Mouse (Mus musculus): ENCODE data around the gene Wfdc2. TPM values are rescaled to one million over a fixed set of nuclear protein-coding genes. Genes with fewer than 3 reads are reported as not detected.

The Wfdc2 gene
- polyA plus RNA-seq, 1 experiment: 0.33 TPM

DNA sequence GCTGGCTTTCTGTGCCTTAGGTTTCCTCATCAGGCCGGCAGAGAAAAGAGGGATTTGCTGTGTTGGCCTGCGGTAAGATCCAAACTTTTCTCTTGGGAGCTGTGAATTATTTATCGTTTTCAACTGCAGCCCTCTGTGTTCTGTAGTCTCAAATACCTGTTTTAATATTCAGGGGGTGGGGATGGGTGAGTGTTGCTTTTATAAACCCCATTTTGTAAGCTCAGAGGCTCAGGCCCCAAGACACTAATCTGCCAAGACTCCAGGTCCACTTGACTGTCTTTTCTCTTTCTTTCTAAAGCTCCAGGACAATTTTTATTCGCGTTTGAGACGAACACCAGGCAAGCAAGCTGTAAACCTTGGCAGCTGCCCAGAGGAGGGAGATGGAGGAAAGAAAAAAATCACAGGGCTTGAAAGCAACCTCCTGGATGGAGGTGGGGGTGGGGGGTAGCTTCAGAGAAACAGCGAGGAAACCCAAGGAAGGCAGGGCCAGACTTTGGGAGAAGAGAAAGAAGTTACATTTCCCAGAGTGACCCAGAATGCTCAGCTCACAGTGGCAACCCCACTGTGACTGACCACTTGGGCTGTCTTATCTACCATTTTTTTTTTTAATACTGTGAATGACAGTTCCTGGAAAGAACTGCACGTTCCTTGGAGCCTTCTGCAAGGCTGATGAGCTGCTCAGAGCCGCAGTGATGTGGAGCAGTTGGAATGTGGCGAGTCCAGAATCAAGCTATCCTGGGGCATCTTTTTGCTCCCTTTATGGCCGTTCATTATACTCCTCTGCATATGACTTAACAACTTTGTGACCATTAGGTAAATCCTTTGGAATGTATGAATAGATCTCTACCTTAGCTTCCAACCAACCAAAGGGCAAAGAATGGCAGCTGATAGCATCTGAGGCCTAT, 43.7 kb upstream of the Wfdc2 start:
- H3K4me3 ChIP-seq (ENCODE audit: extremely low read depth, insufficient read depth, insufficient read length): no peak overlapping the region
- H3K27me3 ChIP-seq (ENCODE audit: control insufficient read depth, insufficient read depth, low read length): no peaks in the 10 kb centered on the region
- 79% methylated on average over 11 of the region's 11 CpGs for WGBS

DNA sequence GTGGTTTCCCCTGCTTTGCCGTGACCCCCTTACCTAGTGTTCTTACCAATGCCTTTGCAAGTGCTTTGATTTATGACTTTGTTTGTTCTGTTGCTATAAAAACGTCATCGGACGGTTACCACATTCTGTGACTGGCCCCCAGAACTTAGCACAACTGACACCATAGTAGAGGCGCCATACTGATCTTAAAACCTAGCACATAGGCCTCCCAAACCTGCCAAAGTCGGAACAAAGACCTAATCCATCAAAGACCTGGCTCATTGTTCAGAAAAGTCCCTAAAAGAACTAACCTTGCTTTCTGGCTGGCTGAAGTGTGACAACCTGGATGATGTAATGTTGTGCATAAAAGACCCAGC, 43.1 kb upstream of the Wfdc2 start:
- Histone ChIP-seq H3K27me3 (ENCODE audit: control insufficient read depth, insufficient read depth, low read length) (no peaks in the 10 kb centered on the region), H3K27ac (ENCODE audit: insufficient read depth, low read length) (no peak overlapping the region), H3K36me3 (ENCODE audit: control insufficient read depth, insufficient read depth, low read length) (no peaks in the 10 kb centered on the region), H3K4me1 (ENCODE audit: control insufficient read depth, insufficient read depth, insufficient read length) (peaks cover 11% of the 10 kb centered on the region; the same call in 1 of the 2 replicates), H3K4me3 (ENCODE audit: extremely low read depth, insufficient read depth, insufficient read length) (no peak overlapping the region)
- 70% methylated on average over 6 of the region's 6 CpGs for WGBS
- TF ChIP-seq CTCF (IDR thresholded peaks at IDR 0.05; ENCODE audit: extremely low read depth, insufficient read depth, insufficient read length, insufficient replicate concordance): no peak
- no peak for TF ChIP-seq POLR2A (IDR thresholded peaks at IDR 0.05; ENCODE audit: low read depth, low read length)
- DNase-seq (ENCODE audit: low read depth in 1 of 2, low spot score in 2 of 2): no peak

More for the DNA sequence above, 43.7 kb upstream of the Wfdc2 start:
- no peak for DNase-seq (ENCODE audit: low read depth in 1 of 2, low spot score in 2 of 2)
- Histone ChIP-seq H3K27ac (ENCODE audit: insufficient read depth, low read length) (no peak overlapping the region), H3K36me3 (ENCODE audit: control insufficient read depth, insufficient read depth, low read length) (no peaks in the 10 kb centered on the region), H3K4me1 (ENCODE audit: control insufficient read depth, insufficient read depth, insufficient read length) (peaks cover 11% of the 10 kb centered on the region; the same call in 1 of the 2 replicates)
- TF ChIP-seq CTCF (IDR thresholded peaks at IDR 0.05; ENCODE audit: extremely low read depth, insufficient read depth, insufficient read length, insufficient replicate concordance): no peak
- no peak for TF ChIP-seq POLR2A (IDR thresholded peaks at IDR 0.05; ENCODE audit: low read depth, low read length)

- TF ChIP-seq CTCF (IDR thresholded peaks at IDR 0.05; ENCODE audit: extremely low read depth, insufficient read depth, insufficient read length, insufficient replicate concordance): peak; percentile 57; the same call in 1 of the 2 replicates
- TF ChIP-seq POLR2A (IDR thresholded peaks at IDR 0.05; ENCODE audit: low read depth, low read length): no peak
- H3K36me3 ChIP-seq (ENCODE audit: control insufficient read depth, insufficient read depth, low read length): no peaks in the 10 kb centered on the region
- DNase-seq (ENCODE audit: low read depth in 1 of 2, low spot score in 2 of 2): peak; percentile 47 to 63
- H3K27ac ChIP-seq (ENCODE audit: insufficient read depth, low read length): no peak overlapping the region
- 7% methylated on average over 3 of the region's 3 CpGs for WGBS
- H3K4me3 ChIP-seq (ENCODE audit: extremely low read depth, insufficient read depth, insufficient read length): no peak overlapping the region
- H3K4me1 ChIP-seq (ENCODE audit: control insufficient read depth, insufficient read depth, insufficient read length): peaks cover 11% of the 10 kb centered on the region; the same call in 1 of the 2 replicates
- H3K27me3 ChIP-seq (ENCODE audit: control insufficient read depth, insufficient read depth, low read length): no peaks in the 10 kb centered on the region
Observed at GRCm38 (mm10) chr2:164520782-164521181, 41.4 kb upstream of the Wfdc2 start.

- H3K4me3 ChIP-seq (ENCODE audit: extremely low read depth, insufficient read depth, insufficient read length): no peak overlapping the region
- DNase-seq (ENCODE audit: low read depth in 1 of 2, low spot score in 2 of 2): peak; percentile 71 to 91
- H3K36me3 ChIP-seq (ENCODE audit: control insufficient read depth, insufficient read depth, low read length): no peaks in the 10 kb centered on the region
- H3K27ac ChIP-seq (ENCODE audit: insufficient read depth, low read length): peak overlapping the region; percentile 82
- TF ChIP-seq CTCF (IDR thresholded peaks at IDR 0.05; ENCODE audit: extremely low read depth, insufficient read depth, insufficient read length, insufficient replicate concordance): no peak
- TF ChIP-seq POLR2A (IDR thresholded peaks at IDR 0.05; ENCODE audit: low read depth, low read length): no peak
- H3K4me1 ChIP-seq (ENCODE audit: control insufficient read depth, insufficient read depth, insufficient read length): peaks cover 11% of the 10 kb centered on the region; the same call in 1 of the 2 replicates
- no peaks in the 10 kb centered on the region for H3K27me3 ChIP-seq (ENCODE audit: control insufficient read depth, insufficient read depth, low read length)
- 5% methylated on average over 11 of the region's 11 CpGs for WGBS
Observed at GRCm38 (mm10) chr2:164521841-164522240, 40.4 kb upstream of the Wfdc2 start.

DNA sequence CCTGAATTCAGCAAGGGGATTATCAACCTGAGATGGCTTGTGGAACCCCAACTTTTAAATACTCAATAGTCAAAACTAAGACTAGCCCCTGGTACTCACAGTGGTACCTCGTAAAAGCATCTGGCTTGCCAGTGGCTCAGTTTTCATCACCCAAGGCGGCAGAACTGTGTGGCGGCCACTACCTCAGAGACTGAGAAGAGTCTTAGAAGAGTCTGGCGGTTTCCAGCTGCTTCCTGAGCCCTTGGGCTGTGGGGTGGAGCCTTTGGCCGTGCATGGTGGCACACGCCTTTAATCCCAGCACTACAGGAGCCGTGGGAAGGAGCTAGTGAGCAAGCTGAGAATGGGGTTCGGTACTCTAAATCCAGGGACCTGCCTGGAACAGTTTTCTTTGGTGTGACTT, 39.9 kb upstream of the Wfdc2 start:
- peaks cover 11% of the 10 kb centered on the region; the same call in 1 of the 2 replicates for H3K4me1 ChIP-seq (ENCODE audit: control insufficient read depth, insufficient read depth, insufficient read length)
- 8% methylated on average over 8 of the region's 8 CpGs for WGBS
- no peaks in the 10 kb centered on the region for H3K36me3 ChIP-seq (ENCODE audit: control insufficient read depth, insufficient read depth, low read length)
- TF ChIP-seq CTCF (IDR thresholded peaks at IDR 0.05; ENCODE audit: extremely low read depth, insufficient read depth, insufficient read length, insufficient replicate concordance) (no peak), POLR2A (IDR thresholded peaks at IDR 0.05; ENCODE audit: low read depth, low read length) (no peak)
- no peak overlapping the region for H3K4me3 ChIP-seq (ENCODE audit: extremely low read depth, insufficient read depth, insufficient read length)
- H3K27ac ChIP-seq (ENCODE audit: insufficient read depth, low read length): peak overlapping the region; percentile 82
- no peaks in the 10 kb centered on the region for H3K27me3 ChIP-seq (ENCODE audit: control insufficient read depth, insufficient read depth, low read length)
- no peak for DNase-seq (ENCODE audit: low read depth in 1 of 2, low spot score in 2 of 2)

GRCm38 (mm10) chr2:164523301-164523773, 38.9 kb upstream of the Wfdc2 start:
- no peaks in the 10 kb centered on the region for H3K27me3 ChIP-seq (ENCODE audit: control insufficient read depth, insufficient read depth, low read length)
- H3K4me3 ChIP-seq (ENCODE audit: extremely low read depth, insufficient read depth, insufficient read length): no peak overlapping the region
- H3K27ac ChIP-seq (ENCODE audit: insufficient read depth, low read length): no peak overlapping the region
- no peaks in the 10 kb centered on the region for H3K36me3 ChIP-seq (ENCODE audit: control insufficient read depth, insufficient read depth, low read length)
- TF ChIP-seq POLR2A (IDR thresholded peaks at IDR 0.05; ENCODE audit: low read depth, low read length) (no peak), CTCF (IDR thresholded peaks at IDR 0.05; ENCODE audit: extremely low read depth, insufficient read depth, insufficient read length, insufficient replicate concordance) (no peak)
- no peak for DNase-seq (ENCODE audit: low read depth in 1 of 2, low spot score in 2 of 2)
- peaks cover 11% of the 10 kb centered on the region; the same call in 1 of the 2 replicates for H3K4me1 ChIP-seq (ENCODE audit: control insufficient read depth, insufficient read depth, insufficient read length)
- 80% methylated on average over 10 of the region's 10 CpGs for WGBS

Measured in spleen, adult 2 months (tissue).